Mouse (Mus musculus): Measurements from ENCODE around the gene Zzz3.

Gene Zzz3

DNA sequence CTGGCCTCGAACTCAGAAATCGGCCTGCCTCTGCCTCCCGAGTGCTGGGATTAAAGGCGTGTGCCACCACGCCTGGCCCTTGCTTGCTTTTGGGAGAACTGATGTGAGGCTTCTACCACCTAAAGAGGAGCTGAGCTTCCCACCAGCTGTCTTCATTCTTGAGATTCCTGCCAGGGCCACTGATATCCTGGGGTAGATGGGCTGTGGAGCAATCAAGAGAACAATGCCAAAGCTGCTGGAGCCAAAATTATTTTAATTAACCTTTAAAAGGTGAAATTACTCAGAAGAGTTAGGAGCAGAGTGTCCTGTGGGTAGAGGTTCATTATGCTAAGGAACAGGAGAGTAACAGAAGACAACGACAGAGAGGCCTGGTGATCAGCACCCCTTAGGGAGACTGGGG, 70.1 kb downstream of the Zzz3 start:
- no peak for DNase-seq (ENCODE audit: low spot score in 2 of 2)

DNA sequence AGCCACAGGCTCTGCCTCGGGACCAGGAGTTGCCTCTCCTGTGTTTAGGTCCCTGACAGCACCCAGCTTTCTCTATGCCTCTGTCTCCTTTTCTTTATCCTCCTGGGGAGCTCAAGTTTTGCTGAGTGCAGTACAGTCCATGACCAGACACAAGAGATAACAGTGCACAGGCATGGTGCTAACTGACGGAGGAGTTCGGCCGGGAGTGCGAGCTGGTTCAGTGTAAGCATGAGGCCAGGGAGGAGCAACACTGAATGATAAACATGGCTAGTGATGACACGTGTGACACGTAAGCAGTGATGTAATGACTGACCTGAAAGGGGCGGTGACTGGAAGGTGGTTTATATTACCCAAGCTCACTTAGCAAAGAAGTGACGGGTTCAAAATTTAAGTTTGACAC, 71.6 kb downstream of the Zzz3 start:
- no peak for DNase-seq (ENCODE audit: low spot score in 2 of 2)

DNA sequence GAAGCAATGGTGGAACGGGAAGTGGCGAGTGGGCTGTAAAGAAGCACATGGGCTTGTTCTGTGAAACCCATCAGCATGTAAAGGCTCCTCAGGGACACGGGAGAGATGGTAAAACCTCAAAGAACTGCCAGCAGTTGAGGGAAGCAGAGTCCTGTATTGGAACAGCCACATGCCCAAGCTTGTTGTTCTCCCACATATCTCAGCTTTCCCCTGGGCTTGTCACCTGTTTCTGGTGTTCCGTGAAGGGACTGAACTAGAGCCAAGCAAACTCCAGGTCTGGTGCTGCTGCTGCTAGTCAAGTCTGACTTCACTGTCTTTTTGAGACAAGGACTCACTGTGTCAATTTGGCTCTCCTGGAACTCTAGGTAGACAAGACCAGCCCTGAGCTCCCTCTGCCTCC, 72.0 kb downstream of the Zzz3 start:
- no peak for DNase-seq (ENCODE audit: low spot score in 2 of 2)

DNA sequence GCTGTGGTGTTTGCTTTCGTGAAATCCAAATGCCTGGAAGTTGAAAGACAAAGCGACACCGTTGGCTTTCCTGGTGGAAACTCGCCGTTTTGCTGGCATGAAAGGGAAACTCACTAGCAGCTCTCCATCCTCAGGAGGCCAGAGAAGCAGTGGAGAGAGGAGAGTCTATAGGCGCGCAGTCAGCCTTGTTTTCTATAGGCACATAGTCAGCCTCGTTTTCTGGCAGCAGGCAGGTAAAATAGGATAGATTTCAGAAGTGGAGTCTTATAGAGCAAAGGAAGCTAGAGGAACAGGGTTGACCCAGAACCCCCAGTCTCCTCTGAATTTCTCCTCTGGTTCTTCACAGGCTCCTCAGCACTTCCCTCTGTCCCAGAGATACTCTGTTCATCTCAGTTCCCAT, 72.8 kb downstream of the Zzz3 start:
- no peak for DNase-seq (ENCODE audit: low spot score in 2 of 2)

DNA sequence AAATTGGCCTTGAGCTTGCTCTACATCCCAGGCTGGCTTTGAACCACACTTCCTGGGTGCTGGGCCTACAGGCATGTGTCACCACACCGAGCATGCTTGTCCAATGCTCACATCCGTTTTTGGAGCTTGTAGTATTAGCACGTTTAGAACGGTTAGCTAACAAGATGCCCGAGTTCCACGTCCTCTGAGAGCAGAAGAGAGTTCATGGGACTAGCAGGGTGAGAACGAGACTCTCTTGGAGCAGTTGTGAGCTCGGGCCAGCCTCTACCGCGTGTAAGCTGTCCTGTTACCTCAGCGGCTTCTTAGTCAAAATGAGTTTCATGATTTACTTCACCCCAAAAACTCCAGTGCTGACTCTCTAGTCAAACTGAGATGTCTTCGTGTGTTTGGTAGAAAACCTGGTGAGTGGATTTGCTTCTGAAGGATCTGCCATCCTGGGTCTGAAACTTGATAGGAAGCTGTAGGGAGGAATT, 73.3 kb downstream of the Zzz3 start:
- DNase-seq (ENCODE audit: low spot score in 2 of 2), result no peak

DNA sequence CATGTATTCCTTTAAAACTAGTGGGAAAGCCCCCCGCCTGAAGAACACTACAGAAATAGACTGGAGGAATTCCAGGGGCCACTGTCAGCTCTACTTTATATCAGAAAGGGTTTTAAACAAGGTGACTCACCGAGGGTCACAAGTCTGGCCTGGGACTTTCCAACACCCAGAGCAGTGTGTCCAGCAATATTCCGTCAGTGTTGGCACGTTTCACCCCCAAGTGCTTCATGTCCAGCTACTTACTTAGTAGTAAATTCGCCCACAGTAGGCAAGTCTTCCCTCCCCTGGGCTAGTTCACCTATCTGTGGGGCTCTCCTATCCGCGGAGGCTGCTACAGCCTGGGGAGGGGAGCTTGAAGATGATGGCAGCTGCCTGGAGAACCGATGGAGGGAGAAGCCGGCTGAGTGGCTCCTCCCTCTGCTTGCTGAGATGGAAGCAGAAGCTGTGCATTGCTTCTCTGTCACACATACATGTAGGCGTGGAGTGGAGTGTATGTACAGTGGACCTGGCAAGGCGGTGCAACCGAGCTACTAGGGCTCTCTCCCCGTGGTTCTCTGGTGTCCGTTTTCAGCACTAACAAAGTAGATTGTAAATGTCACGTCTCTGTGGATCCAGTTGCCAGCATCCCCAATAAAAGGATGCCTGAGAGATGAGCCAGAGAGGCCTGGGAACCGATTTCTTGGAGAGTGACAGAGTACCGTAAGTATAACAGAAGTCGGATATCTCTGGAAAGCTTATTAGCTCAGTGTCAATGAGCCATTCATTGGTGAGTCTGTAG, 74.3 kb downstream of the Zzz3 start:
- DNase-seq (ENCODE audit: low spot score in 2 of 2), result no peak

DNA sequence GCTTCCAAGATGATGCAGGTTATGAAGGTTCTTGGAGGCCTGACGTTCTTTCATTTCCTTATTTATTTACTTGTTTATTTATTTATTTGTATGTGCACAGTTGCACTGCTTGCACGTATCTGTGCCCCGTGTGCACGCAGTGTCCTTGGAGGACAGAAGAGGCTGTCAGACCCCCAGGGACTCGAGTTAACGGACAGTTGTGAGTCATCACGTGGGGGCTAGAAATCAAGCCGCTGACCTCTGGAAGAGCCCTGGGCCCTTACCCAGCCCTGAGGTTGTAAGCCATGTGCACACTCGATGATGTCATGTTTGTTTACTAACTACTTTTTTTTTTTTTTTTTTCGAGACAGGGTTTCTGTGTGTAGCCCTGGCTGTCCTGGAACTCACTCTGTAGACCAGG, 75.1 kb downstream of the Zzz3 start:
- no peak for DNase-seq (ENCODE audit: low spot score in 2 of 2)

DNA sequence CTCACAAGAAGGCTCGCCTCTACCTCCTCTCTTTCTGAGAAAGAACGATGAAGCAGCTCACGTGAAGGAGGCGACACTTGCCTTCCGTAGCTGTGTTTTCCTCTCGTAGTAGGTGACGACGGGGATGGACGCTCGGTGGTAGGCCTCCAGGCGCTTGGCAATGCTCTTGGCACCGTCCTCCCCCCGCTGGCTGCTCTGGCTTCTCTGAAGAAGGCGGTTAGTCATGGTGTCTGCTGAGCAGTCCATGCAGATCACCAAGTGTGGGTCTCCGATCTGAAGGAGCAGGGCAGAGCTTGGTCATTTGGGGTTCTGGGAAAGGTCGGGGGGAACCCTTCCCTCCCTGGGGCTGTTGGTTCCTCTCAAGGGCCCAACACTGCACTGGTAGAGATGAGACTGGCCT, 77.4 kb downstream of the Zzz3 start:
- no peak for DNase-seq (ENCODE audit: low spot score in 2 of 2)

DNA sequence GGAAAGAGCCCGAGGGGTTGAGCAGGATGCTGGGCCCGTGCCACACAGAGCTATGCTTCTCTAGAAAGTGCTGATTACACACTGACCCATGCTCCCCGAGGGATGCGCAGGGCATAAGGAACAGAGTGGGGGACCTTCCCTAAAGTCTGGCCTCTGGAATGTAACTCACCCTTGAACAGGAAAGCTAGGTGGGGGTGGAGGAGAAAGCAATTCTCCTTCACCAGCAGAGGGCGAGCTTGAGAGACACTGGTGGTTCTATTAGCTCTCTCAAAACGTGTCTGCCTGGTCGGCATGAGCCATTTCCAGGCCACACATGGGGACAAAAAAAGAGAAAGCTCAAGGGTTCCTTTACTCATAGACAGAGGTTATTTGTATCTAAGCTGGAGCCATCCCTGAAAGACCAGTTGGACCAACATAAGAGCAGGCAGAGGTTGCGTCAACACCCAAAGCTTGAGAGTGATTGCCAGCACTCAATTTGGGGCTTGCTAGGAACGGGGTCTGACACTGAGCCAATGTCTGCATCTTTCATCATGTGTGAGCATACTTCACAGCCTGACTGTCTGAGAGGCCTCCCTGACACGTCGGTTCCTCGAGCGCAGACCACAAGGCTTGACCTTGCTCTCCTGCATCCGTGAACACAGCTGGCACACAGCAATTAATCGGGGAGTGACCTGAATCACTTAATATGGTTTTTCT, 79.5 kb downstream of the Zzz3 start:
- DNase-seq (ENCODE audit: low spot score in 2 of 2), result peak in 1 of 2 experiments; percentile 58

DNA sequence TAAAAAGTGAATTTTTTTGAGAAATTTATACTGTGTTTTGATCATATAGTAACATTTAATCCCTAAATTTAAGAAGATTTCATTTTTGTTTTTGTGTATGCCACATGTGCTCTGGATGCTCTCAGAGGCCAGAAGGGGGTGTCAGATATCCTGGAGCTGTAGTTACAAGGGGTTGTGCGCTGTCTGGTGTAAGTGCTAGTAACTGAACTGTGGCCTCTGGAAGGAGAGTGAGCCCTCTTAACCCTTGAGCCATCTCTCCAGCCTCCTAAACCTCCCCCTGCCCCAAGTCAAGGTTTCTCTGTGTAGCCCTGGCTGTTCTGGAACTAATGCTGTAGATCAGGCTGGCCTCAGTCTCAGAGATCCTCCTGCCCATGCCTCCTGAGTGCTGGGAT, 80.0 kb downstream of the Zzz3 start:
- no peak for DNase-seq (ENCODE audit: low spot score in 2 of 2)

DNA sequence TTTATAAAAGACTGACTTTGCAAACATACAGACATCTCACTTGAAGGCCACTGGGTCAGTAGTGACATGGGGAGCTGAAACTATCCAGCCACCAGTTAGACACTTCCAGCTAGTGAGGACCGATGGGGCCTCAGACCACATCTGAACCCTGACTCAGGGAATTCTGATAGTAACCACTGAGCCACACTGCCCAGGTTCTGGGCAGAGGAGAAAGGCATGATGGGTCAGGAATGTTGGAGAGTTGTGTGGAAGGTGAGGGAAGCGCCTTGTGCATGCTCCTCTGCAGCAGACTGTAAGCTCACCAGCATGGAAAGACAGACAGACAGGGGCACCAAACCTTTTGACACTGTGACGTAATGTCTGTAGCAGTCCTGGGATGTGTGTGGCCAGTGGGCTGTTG, 80.6 kb downstream of the Zzz3 start:
- no peak for DNase-seq (ENCODE audit: low spot score in 2 of 2)

DNA sequence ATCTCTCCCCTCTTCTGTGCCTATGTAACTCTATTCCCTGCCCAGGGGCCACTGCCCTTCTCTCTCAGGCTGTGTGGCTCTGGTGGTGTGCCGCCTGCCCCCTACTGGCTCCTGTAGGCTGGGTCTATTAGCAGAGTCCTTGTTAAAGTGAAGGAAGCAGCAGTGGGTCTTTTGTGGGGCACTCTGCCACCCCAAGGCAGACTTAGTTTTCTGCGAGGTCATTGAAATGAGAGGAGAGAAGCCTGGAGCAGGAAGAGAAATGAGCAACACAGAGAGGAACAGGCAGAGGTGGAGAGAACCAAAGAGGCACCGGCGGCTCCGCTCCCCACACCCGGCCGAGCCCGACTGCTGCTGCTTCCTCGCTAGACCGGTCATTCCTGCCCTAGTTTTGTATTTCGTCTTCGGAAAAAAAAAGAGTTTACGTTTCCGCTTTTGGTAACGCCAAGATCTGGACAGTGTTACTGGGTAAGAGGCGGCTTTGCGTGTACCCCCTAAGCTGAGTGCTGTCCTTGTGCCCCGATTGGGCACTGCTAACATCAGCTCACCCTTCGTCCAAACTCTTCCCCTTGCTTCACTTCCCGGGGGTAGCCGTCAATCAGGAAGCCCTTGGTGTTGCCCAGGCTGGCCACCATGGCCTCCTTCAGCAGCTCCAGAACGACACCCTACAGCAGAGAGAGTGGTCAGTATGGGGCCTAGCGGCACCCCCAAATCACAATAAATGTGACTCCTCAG, 82.7 kb downstream of the Zzz3 start:
- peak; percentile 42 to 61 for DNase-seq (ENCODE audit: low spot score in 2 of 2)

DNA sequence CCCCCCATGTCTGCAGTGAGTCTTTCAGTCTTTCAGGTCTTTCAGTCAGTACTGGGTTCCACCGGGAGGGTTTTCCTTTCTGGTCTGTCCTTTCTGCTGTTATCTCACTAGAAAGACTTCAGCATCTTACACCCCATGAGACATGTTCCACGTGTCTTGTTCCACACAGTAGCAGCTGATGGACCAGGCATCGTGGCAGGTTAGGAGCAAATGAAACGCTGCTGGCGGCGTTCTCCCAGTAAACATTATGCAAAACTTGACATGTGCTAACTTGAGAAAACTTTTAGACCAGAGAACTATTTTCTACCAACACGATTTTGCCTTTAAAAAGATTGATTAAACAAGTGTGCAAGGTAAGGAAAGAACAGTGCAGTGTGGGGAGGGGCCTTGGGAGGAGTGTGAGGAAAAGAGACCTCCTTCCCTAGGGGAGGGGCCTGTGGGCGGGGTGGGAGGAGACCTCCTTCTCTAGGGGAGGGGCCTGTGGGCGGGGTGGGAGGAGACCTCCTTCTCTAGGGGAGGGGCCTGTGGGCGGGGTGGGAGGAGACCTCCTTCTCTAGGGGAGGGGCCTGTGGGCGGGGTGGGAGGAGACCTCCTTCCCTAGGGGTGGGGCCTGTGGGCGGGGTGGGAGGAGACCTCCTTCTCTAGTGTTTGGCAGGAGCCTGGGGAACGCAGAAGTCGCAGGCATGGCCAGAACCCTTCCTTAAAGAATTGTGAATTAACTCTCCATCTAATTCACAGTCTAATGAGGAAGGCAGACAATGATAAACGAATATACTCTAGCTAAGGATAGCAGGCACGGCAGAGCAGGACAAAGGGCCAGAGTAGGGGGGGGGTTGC, 83.5 kb downstream of the Zzz3 start:
- peak; percentile 27 for DNase-seq (ENCODE audit: low spot score in 2 of 2)

DNA sequence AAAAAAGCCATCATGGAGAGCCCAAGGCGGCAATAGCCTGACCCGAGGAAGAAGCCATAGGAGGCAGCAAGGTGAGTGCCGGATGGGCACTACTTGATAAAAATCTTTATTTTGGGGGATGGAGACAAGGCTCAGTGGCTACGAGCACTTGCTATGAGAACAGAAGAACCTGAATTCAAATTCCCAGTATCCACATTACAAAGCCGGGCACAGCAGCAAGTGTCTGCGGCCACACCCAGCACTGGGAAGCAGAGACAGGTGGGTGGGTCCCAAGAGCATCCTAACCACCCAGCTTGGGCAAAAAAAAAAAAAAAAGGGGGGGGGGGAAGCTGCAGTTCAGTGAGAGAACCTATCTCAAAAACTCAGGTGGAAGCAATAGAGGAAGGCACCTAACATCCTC, 85.1 kb downstream of the Zzz3 start:
- no peak for DNase-seq (ENCODE audit: low spot score in 2 of 2)

DNA sequence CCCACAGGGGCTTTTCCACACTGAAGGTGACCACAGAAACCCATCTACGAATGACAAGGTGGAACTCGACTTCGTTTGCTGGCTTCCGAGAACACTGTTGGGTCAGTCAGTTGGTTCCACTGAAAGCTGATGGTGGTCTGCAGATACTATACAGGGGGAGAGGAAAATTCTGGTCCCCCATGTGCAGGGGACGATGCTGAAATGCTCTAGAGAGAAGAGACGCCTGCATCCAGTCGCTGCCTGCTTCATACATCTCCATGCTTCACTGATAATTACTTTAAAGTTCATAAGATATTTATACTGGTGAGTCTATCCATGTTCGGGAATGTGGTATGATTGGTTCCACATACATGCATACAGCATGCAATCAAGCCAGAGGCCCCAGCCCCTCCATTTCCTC, 86.9 kb downstream of the Zzz3 start:
- no peak for DNase-seq (ENCODE audit: low spot score in 2 of 2)

DNA sequence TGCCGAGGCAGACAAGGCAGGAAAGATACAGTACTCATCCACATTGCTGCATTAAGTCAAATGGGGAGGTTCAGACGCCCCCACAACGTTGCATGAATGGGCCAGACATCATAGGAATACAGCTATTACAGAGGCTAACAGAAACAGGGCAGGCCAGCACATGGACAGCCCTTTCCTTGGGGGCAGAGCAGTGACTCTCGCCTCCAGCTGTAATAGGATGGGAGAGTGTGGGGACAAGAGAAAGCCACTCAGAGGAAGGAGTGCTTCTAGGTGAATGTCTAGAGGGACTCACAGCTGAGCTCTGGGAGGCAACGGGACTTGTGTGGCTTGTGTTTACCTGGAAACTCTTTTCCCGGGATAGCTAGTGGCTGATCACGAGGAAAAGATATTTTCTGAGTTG, 88.5 kb downstream of the Zzz3 start:
- DNase-seq (ENCODE audit: low spot score in 2 of 2), result no peak

DNA sequence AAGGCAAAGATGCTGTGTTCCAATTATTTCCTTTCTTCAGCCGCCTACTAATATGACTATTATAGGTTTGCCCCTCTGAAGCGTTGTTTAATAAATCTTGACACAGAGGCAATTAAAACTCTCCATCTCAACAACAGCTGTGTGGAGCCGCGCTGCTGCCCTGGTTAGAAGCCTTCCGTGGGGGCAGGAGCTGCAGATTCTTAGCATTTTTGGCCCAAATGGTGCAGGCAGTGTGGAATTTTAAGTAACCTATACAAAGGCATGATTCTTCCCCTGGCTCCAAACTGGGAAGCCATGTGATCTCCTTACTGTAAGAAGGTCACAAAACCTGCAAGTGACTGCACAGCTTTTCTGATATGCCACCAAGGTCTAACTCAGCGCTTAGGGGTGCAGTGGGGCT, 88.9 kb downstream of the Zzz3 start:
- no peak for DNase-seq (ENCODE audit: low spot score in 2 of 2)

DNA sequence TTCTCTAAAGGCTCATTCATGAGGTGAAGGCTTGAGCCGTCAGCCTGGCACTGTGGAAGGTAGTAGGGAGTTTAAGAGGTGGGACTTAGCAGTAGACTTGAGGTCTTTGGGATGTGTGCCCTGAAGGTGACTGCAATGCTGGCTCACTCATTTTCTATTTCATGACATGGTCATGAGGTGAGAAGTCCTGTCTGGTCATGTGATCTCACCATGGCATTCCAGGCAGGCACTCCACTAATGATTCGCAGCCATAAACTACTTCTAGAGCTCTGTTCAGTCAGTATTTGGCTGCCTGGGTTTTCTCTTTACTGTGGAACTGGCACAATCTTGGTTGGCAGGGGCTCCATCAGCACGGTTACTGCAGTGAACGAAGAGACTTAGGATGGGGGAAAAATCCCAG, 93.7 kb downstream of the Zzz3 start:
- DNase-seq (ENCODE audit: low spot score in 2 of 2), result no peak

DNA sequence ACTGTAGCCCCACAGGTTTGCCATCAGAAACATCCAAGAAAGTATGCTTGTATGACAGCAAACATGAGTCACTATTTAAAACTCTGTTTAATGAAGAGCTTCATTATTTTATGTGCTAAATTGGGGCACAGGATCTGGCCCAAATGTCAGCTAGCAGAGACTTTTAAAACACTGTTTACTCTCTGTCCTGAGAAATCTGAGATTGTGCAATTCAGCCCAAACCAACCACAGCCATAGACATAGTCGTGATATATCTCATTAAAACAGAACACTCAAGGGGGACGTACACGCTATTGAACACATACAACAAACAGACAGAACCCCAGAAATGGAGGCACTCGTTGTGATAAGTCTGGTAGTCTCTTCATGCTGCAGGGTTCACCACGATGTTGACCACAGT, 95.2 kb downstream of the Zzz3 start:
- no peak for DNase-seq (ENCODE audit: low spot score in 2 of 2)

DNA sequence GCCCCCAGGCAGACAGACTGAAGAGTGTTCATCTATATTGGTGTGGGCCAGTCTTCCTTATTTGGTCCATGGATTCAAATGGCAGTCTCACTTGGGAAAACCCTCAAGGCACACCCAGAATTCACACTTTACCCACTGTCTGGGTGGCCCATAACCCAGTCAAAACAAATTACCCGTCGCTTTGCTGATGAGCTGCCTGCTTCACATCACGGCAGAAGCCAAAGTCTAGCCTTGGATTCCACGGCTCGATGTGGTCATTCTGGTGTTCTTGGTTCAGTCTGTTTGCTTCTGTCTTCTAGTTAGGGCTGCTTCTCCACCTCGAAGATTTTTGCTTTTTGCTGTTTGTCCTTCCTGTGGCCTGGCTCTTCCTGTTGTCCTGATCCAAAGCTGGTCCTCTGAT, 97.0 kb downstream of the Zzz3 start:
- no peak for DNase-seq (ENCODE audit: low spot score in 2 of 2)

DNA sequence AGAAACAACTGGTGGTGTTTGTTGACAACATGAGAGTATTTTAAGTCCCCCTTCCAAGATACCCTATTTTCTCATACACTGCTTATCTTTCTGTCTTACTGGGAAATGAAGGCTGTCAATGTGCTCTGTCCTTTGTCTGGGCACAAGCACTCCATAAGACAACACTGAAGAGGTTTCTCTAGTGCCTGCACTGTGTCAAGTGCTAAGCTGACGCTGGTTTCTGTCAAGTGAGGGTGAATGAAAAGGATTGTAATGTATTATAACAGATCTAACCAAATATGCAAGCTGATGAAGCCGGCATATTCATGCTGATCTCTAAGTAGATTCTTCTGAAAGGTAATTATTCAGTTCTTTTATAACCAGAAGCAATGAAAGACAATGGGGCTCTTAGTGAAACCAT, 98.5 kb downstream of the Zzz3 start:
- DNase-seq (ENCODE audit: low spot score in 2 of 2), result no peak
